Mouse (Mus musculus): ENCODE data around the gene Ano1. TPM values are rescaled to one million over a fixed set of nuclear protein-coding genes. Genes with fewer than 3 reads are reported as not detected.

The Ano1 gene
- total RNA-seq, 2 experiments from 2014 or later: 2.3 to 3.4 TPM

GRCm38 (mm10) chr7:144697870-144698269 is 53.9 kb downstream of the Ano1 start:
- no peak for DNase-seq (ENCODE audit: low spot score)

DNA sequence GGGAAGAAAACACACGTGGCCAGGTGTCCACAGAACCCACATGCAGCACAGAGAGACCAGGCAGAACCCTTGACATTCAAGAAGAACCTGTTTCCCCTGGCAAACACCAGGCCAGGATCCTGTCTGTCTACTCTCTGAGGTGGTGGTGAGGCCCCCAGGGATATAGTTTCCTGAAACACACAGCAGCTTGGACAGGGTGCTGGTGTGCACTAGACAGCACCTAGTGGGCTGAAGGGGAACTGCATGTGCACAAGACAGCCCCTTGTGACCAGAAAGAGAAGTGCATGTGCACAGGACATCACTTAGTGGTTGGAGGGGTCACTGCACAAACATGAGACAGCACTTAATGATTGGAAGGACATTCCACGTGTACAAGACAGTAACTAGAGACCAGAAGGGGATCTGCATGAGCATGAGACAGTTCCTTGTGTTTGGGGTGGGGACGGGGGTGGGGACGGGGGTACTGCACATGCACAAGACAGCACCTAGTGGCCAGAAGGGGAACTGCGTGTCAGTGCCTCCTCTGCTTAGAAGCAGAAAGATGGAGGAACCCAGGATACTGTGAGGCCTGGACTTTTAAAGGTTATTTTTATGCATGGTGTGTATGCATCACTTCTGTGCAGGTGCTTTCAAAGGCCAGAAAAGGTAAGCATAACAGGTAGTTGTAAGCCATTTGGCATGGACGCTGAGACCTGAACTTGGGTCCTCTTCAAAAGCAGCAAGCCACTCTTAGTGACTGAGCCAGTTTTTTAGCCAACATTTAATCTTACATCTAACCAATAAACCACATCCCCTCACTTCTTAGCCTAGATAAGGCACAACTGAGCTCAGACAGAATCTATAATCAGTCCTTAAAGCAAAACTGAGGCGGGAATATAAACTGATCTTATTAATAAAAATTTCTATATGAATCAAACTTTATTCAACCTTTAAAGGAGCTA is 54.7 kb downstream of the Ano1 start:
- DNase-seq (ENCODE audit: low spot score): no peak

GRCm38 (mm10) chr7:144689855-144690254 is 61.9 kb downstream of the Ano1 start:
- DNase-seq (ENCODE audit: low spot score): no peak

DNA sequence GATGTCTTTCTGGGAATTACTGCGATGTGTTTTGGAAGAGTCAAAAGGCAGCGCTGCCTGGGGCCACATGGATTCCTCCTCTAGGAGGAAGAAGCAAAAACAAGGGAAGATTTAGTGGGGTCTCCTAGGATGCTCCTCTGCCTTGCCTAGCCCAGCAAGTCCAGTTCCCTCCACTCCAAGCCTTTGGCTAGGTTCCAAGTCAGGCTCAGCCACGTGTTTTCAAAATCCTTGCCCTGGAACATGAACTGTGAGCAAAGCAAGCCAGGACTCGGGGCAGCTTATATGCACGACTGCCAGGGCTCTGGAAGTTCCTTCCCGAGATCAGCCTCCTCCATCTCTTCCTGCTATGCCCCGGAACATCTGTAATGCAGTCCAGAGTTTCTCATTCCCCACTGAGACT is 62.6 kb downstream of the Ano1 start:
- DNase-seq (ENCODE audit: low spot score): peak; percentile 5

GRCm38 (mm10) chr7:144687663-144688381 is 64.0 kb downstream of the Ano1 start:
- DNase-seq (ENCODE audit: low spot score): no peak

DNA sequence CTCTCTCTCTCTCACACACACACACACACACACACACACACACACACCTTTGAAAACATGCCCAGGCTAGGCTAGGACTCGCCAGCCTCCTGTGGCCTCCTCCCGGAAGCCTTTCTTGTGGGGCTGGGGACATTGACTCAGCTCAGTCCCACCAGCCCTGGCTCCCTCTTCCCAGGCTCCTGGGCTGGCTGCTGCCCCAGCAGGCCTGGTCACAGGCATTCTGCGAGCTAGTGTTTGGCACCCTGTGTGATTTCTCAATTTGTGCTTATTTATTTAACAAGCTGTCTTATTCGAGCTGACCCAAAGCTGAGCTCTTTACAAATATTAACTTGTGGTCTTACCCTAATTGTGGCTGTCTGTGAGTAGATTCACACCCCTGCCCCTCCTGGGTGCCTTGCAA is 66.8 kb downstream of the Ano1 start:
- DNase-seq (ENCODE audit: low spot score): no peak

DNA sequence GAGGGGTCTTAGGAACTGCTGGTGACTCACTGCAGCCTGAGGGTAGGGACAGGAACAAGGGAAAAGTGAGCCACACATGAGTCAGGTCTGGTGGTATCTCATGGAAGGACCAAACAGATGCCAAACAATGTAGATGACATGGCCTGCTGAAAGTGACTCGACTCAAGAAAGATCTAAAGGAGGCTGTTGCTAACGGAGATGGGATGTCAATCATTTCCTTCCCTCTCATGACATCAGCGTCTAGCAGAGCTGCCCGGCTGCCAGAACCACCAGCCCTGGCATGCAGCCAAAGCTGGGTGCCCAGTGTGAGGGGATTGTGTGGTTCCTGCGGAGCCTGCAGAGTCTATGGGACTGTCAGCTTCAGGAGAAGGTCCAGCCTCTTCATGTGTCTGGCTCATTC is 67.3 kb downstream of the Ano1 start:
- no peak for DNase-seq (ENCODE audit: low spot score)

DNA sequence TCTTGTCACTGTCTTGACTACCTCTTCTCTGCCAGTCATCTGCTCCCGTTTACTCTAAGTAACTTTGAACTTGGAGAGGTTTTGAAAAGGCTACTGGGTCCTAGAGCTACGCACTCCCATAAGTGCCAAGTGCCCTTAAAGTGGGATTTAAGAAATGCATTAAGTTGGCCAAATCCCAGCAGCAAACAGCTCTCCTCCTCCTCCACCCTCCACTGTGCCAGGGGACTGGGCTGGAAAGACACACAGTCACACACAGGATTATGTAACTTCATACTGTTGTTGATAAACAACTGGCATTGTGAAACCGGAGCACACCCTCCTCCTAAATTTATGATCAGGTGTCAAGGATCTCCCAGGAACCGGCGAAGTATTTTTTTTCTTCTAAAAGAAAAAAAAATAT is 71.7 kb downstream of the Ano1 start:
- no peak for DNase-seq (ENCODE audit: low spot score)

DNA sequence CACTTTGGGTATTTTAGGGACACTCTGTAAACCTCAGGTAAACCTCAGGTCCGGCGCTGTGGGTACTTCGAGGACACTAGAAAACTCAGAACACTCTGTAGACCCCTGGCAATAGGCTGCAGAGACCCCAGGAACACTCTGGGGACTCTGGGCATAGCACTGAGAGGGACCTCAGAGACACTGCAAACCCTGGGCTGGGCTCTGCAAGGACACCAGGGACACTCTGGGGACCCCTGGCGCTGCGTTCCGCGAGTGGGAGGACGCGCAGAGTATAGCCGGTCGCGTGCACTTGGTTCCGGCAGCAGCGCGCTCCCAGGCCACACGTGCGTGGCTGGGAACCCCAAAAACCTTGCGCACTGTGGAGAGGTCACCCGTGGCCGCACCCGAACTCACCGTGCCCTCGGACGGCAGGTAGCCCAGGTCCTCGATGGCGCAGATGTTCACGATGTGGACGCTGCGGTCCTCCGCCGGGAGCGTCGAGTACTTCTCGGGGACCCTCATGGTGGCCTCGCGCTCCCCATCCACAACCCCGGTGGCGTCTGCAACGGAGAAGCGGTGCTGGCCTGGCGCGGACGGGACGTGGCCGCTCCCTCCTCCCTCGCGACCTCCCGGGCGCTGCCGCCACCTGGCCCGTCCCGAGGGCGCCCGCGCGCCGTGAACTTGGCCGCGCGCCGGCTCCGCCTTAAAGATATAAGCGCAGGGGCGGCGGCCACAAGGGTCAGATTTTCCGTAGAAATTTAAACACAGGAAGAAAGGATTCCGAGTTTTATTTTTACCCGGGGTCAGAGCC is 73.3 kb downstream of the Ano1 start:
- DNase-seq (ENCODE audit: low spot score): no peak

DNA sequence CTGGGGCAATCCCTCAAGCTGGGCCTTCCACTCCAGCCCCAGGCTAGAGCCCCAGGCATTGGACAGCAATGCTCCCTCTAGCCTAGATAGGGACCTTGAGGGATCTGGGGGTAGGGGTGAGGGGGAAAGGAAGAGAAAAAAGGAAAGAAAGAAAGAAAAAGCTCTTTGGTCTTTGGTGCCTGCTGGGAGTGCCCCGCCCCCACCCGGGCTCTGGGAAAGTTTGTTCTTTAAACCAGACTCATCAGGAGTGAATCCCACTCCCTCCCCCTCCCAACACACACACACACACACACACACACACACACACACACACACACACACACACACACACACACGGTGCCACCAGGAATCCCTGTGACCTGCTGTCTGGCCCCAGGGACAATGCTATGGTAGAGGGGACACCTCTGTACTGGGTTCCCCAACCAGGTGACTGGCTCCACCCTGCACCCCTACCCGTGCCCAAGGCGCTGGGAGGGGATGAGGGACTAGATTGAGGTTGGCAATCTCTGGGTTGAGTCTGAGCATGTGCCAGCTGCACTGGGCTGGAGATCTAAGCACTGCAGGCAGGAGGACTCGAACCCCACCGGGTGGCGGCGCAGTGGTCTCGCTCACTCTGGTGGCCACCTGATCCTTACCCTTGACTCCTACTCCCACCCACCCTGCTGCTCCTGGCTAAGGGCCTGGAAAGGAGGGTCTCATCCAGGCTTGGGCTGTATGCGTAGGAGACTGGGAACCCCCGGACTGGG is 74.3 kb downstream of the Ano1 start:
- DNase-seq (ENCODE audit: low spot score): no peak

- no peak for DNase-seq (ENCODE audit: low spot score)
These were observed 76.1 kb downstream of the Ano1 start for GRCm38 (mm10) chr7:144675632-144676031.

DNA sequence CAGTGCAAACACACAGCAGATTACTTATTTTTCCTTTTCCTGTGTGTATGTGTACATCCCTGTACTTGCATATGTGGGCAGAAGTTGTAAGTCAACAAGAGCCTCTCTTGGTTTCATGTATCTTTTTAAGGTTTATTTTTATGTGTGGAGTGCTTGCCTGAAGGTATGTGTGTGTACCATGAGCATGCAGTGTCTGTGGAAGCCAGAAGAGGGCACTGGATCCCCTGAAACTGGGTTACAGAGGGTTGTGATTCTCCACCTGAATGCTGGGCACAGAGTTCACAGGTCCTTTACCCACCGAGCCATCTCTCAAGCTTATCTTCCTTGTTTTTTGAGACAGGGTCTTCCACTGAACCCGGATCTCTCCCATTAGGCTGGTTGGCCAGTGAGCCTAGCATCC is 81.9 kb downstream of the Ano1 start:
- DNase-seq (ENCODE audit: low spot score): no peak

DNA sequence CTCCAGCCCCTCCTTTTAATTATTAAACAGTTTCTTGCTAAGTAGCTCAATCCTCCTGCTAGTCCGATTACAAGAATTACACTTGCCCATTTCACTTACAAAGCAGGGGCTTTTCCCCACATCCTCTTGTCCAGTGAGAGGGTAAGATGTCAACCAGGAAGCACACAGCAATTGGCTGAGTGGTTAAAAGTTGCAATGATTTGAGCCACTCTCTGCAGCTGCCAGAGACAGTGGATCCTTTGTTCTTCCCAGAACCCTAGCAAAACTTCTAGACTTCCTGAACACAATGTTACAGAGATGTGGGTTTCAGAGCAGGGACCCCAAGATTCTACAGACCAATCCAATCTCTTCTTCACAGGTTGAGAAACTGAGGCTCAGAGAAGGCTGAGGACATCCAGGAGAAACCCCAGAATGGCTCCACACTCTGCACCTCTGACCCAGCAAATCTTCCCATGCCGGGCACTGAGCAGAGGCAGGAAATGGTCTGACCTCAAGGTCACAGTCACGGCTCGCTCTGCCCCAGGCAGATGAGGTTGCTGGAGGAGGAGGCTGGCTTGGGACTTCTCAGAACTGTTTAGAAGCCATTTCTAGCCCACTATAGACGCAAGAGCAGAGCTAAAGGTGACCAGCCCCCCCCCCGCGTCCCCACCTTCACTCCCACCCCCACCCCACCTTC is 83.0 kb downstream of the Ano1 start:
- no peak for DNase-seq (ENCODE audit: low spot score)

DNA sequence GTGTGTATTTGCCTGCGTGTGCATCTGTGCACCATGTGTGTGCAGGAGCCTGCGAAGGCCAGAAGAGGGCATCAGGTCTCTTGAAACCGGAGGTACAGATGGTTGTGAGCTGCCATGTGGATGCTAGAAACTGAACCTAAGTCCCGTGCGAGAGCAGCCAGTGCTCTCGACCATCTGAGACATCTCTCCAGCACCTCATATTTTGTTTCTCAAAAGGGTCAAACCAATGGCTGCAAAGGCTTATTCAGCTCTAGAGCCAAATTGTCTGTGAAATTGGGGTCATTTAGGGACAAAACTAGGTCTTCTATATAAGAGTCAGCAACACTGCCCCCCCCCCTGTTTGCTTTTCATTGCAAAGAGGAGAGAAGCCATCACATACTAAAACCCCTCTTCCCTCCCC is 84.7 kb downstream of the Ano1 start:
- no peak for DNase-seq (ENCODE audit: low spot score)

- no peak for DNase-seq (ENCODE audit: low spot score)
These were observed 86.2 kb downstream of the Ano1 start for GRCm38 (mm10) chr7:144665585-144665984.

GRCm38 (mm10) chr7:144663566-144663965 is 88.2 kb downstream of the Ano1 start:
- DNase-seq (ENCODE audit: low spot score): no peak

DNA sequence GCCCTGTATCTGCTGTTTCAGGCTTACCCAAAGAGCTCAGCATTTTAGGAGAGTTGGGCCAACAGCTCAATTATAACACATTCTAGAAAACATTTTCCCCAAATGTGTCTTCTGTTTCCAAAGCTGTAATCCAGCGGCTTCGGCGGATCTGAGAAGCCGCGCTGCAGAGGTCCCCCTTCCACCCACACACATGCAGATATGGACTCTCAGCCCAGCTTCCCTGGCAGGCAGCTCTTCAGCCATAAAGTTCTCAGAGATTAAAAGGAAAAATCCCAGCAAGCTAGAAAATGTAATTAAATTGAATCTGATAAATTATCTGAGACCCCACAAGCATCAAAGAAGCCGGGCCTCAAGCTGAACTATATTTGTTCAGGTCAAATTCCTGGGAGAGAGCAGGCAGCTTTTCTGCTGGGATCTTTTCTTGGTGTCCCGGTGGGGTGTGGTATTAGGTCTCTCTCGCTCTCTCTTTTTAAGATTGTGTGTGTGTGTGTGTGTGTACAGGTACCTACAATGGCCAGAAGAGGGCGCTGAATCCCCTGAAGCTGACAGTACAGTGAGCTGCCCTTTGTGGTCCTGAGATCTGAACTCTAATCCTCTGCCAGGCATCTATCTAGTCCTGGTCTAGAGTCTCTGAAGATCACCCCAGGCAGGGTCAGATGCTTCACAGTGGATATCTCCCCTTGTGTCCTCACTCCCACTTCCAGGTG is 95.4 kb downstream of the Ano1 start:
- no peak for DNase-seq (ENCODE audit: low spot score)

GRCm38 (mm10) chr7:144653681-144654425 is 97.9 kb downstream of the Ano1 start:
- no peak for DNase-seq (ENCODE audit: low spot score)

GRCm38 (mm10) chr7:144647547-144647946 is 104.2 kb downstream of the Ano1 start:
- no peak for DNase-seq (ENCODE audit: low spot score)
